Mouse (Mus musculus) forebrain, embryonic 12.5 days (tissue): ENCODE measurements around the gene Tex46. TPM values are rescaled to one million over a fixed set of nuclear protein-coding genes. Genes with fewer than 3 reads are reported as not detected.

Experiments used
- ATAC-seq: fragments of 200-750 bp; cut with Nextera tagmentation; 2 replicates; pipeline ENCODE4 v1.8.0; 2017; ENCODE audit warnings: moderate TSS enrichment; ENCODE audit not compliant: low FRiP score
- H3K27ac ChIP-seq: fragments of 300-500 bp; sonication (generic); 2 replicates; pipeline ENCODE4 v1.5.1; 2016; ENCODE audit warnings: mild to moderate bottlenecking
- H3K27me3 ChIP-seq: fragments of 300-500 bp; sonication (generic); 2 replicates; pipeline ENCODE4 v1.6.1; 2016; ENCODE audit warnings: mild to moderate bottlenecking
- H3K36me3 ChIP-seq: fragments of 300-500 bp; sonication (generic); replicated peaks from 2 replicates; pipeline ENCODE4 v1.6.1; 2016; ENCODE audit warnings: mild to moderate bottlenecking
- H3K4me1 ChIP-seq: fragments of 300-500 bp; sonication (generic); 2 replicates; pipeline ENCODE4 v1.6.1; 2016
- H3K4me2 ChIP-seq: fragments of 300-500 bp; sonication (generic); 2 replicates; pipeline ENCODE4 v1.6.1; 2016; ENCODE audit warnings: mild to moderate bottlenecking, moderate library complexity
- H3K4me3 ChIP-seq: fragments of 300-500 bp; sonication (generic); replicated peaks from 2 replicates; pipeline ENCODE4 v1.5.1; 2016; ENCODE audit warnings: mild to moderate bottlenecking
- H3K9ac ChIP-seq: fragments of 300-500 bp; sonication (generic); 2 replicates; pipeline ENCODE4 v1.6.1; 2016; ENCODE audit warnings: mild to moderate bottlenecking
- H3K9me3 ChIP-seq: fragments of 300-500 bp; sonication (generic); 2 replicates; pipeline ENCODE4 v1.6.1; 2016
- WGBS: fragments of 180-500 bp; shearing (Covaris S2); methylation state at CpG from one replicate; pipeline ENCODE4 v1.1.7; 2016; 5-methylcytosine and 5-hydroxymethylcytosine counted together
- polyA plus RNA-seq: library from polyadenylated mRNA; unstranded; fragments of >200 nt; fragmentation: Nextera tagmentation; extraction: Ambion mirVana; gene quantifications from 2 replicates; pipeline ENCODE4 v1.2.1, GENCODE M21; 2016

Gene Tex46
- polyA plus RNA-seq, 1 experiment from 2014 or later = not detected

DNA sequence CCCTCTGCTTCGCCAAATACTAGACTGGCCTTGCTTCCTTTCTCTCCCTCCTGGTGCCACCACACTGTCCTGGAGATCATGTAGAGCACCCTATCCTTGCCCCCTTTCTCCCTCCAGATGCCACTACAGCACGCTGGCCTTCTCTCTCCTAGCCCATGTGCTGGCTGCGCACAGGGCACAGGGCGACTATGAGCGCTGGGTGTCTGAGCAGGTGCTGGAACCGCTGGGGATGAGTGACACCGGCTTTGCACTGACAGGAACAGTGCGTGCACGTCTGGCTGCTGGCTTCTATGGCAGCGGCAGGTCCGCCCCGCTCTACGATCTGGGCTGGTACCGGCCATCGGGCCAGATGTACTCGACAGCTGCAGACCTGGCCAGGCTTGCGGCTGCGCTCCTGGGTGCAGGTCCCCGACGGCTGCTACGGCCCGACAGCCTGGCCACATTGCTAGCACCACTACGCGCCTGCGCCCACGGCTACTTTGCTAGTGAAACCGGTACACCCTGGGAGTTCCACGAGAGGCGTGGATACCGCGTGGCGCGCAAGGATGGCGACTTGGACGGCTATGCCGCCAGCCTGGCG is 26.8 kb downstream of the Tex46 start:
- peak; percentile 52; the same call in 1 of the 2 replicates for ATAC-seq
- H3K9ac ChIP-seq = peak overlapping the region; percentile 47
- H3K36me3 ChIP-seq = no peaks in the 10 kb centered on the region
- peaks cover 38% of the 10 kb centered on the region for H3K27me3 ChIP-seq
- 0 out of 2 replicates have a peak, but pooled peaks cover 3% of the 10 kb centered on the region for H3K9me3 ChIP-seq
- H3K4me1 ChIP-seq = peaks cover 26% of the 10 kb centered on the region
- H3K4me3 ChIP-seq = peak overlapping the region; percentile 52
- 23% methylated on average over 37 of the region's 37 CpGs for WGBS
- peak overlapping the region; percentile 78 for H3K4me2 ChIP-seq
- H3K27ac ChIP-seq = no peak overlapping the region

GRCm38 (mm10) chr4:136637563-136638229 is 27.5 kb downstream of the Tex46 start:
- peak overlapping the region; percentile 52 for H3K4me3 ChIP-seq
- peak overlapping the region; percentile 78 for H3K4me2 ChIP-seq
- H3K27me3 ChIP-seq = peaks cover 38% of the 10 kb centered on the region
- WGBS = 2% methylated on average over 72 of the region's 76 CpGs
- H3K27ac ChIP-seq = 0 out of 2 replicates have a peak overlapping the region, but pooled peaks have one; percentile 5
- 0 out of 2 replicates have a peak, but pooled peaks cover 3% of the 10 kb centered on the region for H3K9me3 ChIP-seq
- H3K36me3 ChIP-seq = no peaks in the 10 kb centered on the region
- peak overlapping the region; percentile 47 for H3K9ac ChIP-seq
- peak; percentile 55 for ATAC-seq
- peaks cover 26% of the 10 kb centered on the region for H3K4me1 ChIP-seq

DNA sequence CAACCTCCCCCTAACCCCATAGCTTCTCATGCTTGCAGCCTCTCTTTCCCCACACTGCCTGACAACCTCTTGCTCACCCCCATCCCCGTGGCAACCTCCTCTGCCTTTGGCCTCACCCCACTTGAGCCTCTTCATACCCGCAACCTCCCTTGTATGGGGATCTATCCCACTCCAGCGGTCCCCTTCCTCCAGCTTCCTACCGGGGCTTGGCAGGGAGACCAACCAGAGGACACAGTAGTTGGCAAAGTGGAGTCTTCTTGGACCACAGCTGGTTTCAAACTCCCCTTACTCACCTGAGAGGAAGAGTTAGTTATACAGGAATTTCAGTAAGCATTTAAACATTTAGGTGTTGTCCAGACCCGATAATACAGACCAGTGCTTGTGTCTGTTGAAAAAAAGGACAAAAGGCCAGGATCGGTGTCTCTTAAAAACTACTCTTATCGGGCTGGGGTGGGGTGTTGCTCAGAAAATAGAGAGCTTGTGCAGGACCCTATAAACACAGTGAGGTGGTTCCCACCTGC is 28.1 kb downstream of the Tex46 start:
- peak overlapping the region; percentile 52 for H3K4me3 ChIP-seq
- WGBS = 24% methylated on average over 7 of the region's 7 CpGs
- 0 out of 2 replicates have a peak overlapping the region, but pooled peaks have one; percentile 17 for H3K9ac ChIP-seq
- ATAC-seq = peak; percentile 42
- peaks cover 26% of the 10 kb centered on the region for H3K4me1 ChIP-seq
- no peaks in the 10 kb centered on the region for H3K36me3 ChIP-seq
- peaks cover 38% of the 10 kb centered on the region for H3K27me3 ChIP-seq
- 0 out of 2 replicates have a peak, but pooled peaks cover 3% of the 10 kb centered on the region for H3K9me3 ChIP-seq
- peak overlapping the region; percentile 78 for H3K4me2 ChIP-seq
- H3K27ac ChIP-seq = no peak overlapping the region

- no peaks in the 10 kb centered on the region for H3K36me3 ChIP-seq
- ATAC-seq = peak; percentile 48
These were observed 28.7 kb downstream of the Tex46 start for GRCm38 (mm10) chr4:136638890-136639289.

DNA sequence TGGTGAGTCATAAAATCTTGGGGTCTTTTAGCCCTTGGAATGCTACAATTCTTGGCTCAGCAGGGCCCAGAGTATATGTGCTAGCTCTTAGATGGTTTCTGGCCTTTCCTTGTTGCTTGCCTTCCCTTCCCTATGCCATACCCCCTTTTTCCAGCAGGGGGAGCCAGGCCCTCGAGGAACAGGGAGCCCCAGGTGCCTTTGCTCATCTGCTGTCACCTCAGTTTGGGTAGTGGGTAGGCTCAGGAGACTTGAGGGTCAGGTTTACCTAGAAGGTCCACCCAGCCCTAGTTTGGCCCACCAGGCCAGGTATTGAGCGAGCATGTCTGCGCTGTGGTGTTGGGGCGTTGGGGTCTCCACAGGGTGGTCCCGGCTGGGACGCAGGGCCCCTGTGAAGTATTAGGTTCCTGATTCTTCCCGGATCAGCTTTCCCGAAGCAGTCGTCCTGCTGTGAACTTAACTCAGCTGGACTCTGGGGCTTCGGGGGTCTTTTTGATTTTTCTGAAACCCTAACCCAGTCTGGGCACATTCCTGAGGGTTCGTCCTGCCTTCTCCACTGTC is 38.8 kb downstream of the Tex46 start:
- H3K4me2 ChIP-seq = no peak overlapping the region
- H3K36me3 ChIP-seq = peaks cover 5% of the 10 kb centered on the region; the same call in 1 of the 2 replicates
- ATAC-seq = peak; percentile 22; the same call in 1 of the 2 replicates
- WGBS = 13% methylated on average over 11 of the region's 11 CpGs
- peak overlapping the region; percentile 5; the same call in 1 of the 2 replicates for H3K9ac ChIP-seq
- H3K9me3 ChIP-seq = no peaks in the 10 kb centered on the region
- no peak overlapping the region for H3K4me3 ChIP-seq
- no peaks in the 10 kb centered on the region for H3K27me3 ChIP-seq
- peak overlapping the region; percentile 16; the same call in 1 of the 2 replicates for H3K27ac ChIP-seq
- H3K4me1 ChIP-seq = peaks cover 28% of the 10 kb centered on the region

More at GRCm38 (mm10) chr4:136638890-136639289, 28.7 kb downstream of the Tex46 start:
- peaks cover 38% of the 10 kb centered on the region for H3K27me3 ChIP-seq
- H3K9me3 ChIP-seq = 0 out of 2 replicates have a peak, but pooled peaks cover 2% of the 10 kb centered on the region
- H3K9ac ChIP-seq = peak overlapping the region; percentile 17; the same call in 1 of the 2 replicates
- WGBS = 2% methylated on average over 10 of the region's 10 CpGs
- peaks cover 26% of the 10 kb centered on the region for H3K4me1 ChIP-seq
- 0 out of 2 replicates have a peak overlapping the region, but pooled peaks have one; percentile 7 for H3K4me3 ChIP-seq
- H3K27ac ChIP-seq = no peak overlapping the region
- H3K4me2 ChIP-seq = peak overlapping the region; percentile 78

GRCm38 (mm10) chr4:136649480-136650196 is 39.4 kb downstream of the Tex46 start:
- 40% methylated on average over 13 of the region's 13 CpGs for WGBS
- H3K36me3 ChIP-seq = peaks cover 9% of the 10 kb centered on the region
- H3K4me2 ChIP-seq = no peak overlapping the region
- H3K9me3 ChIP-seq = no peaks in the 10 kb centered on the region
- peak overlapping the region; percentile 16; the same call in 1 of the 2 replicates for H3K27ac ChIP-seq
- H3K4me3 ChIP-seq = no peak overlapping the region
- H3K9ac ChIP-seq = peak overlapping the region; percentile 5; the same call in 1 of the 2 replicates
- no peaks in the 10 kb centered on the region for H3K27me3 ChIP-seq
- no peak for ATAC-seq
- H3K4me1 ChIP-seq = peaks cover 28% of the 10 kb centered on the region

DNA sequence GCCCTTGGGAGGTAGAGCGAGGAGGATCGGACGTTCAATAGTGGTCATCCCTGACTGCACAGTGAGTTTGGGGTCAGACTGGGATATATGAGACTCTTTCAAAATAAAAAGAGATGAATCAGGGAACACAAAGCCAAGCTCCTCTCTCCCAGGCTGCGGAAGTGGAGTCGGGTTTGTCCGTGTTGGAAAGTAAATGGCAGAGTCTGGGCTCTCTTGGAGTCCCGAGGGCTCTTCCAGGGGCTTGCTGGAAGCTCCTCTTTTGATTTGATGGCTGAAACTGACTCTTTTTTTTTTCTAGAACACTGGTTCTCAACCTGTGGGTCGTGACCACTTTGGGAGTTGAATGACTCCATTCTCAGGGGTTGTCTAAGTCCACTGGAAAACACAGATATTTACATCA is 40.0 kb downstream of the Tex46 start:
- H3K36me3 ChIP-seq = peaks cover 15% of the 10 kb centered on the region
- WGBS = 80% methylated on average over 8 of the region's 8 CpGs

DNA sequence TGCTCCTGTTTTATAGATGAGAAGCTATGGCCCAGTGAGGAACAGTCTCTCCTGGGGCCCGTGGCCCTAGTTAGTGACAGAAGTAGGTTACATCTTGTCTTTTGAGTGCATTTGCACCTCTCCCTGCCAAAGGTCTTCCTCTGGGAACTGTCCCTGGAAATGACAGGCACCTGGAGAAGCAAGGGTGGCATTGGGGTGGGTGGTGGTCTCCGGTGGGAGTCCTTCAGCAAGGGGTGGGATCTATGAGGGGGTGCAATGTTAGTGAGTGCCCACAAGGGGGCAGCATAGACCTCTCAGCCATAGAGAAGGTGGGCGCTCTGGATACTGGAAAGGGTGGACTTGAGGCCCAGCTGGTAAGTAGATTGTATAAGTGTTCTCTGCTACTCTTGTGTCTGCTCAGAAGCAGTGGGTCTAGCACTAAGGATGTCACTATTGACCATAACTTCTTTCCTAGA is 41.1 kb downstream of the Tex46 start:
- Histone ChIP-seq H3K4me3 (no peak overlapping the region), H3K9me3 (no peaks in the 10 kb centered on the region), H3K4me1 (peaks cover 28% of the 10 kb centered on the region), H3K27me3 (no peaks in the 10 kb centered on the region), H3K36me3 (peaks cover 27% of the 10 kb centered on the region), H3K27ac (peak overlapping the region; percentile 79; the same call in 1 of the 2 replicates), H3K4me2 (no peak overlapping the region), H3K9ac (no peak overlapping the region)
- 67% methylated on average over 3 of the region's 3 CpGs for WGBS
- peak; percentile 50; the same call in 1 of the 2 replicates for ATAC-seq

More for the DNA sequence above, 40.0 kb downstream of the Tex46 start:
- no peak overlapping the region for H3K9ac ChIP-seq
- no peak for ATAC-seq
- H3K4me3 ChIP-seq = no peak overlapping the region
- no peaks in the 10 kb centered on the region for H3K27me3 ChIP-seq
- H3K4me2 ChIP-seq = no peak overlapping the region
- H3K4me1 ChIP-seq = peaks cover 28% of the 10 kb centered on the region
- 0 out of 2 replicates have a peak overlapping the region, but pooled peaks have one; percentile 3 for H3K27ac ChIP-seq
- H3K9me3 ChIP-seq = no peaks in the 10 kb centered on the region

DNA sequence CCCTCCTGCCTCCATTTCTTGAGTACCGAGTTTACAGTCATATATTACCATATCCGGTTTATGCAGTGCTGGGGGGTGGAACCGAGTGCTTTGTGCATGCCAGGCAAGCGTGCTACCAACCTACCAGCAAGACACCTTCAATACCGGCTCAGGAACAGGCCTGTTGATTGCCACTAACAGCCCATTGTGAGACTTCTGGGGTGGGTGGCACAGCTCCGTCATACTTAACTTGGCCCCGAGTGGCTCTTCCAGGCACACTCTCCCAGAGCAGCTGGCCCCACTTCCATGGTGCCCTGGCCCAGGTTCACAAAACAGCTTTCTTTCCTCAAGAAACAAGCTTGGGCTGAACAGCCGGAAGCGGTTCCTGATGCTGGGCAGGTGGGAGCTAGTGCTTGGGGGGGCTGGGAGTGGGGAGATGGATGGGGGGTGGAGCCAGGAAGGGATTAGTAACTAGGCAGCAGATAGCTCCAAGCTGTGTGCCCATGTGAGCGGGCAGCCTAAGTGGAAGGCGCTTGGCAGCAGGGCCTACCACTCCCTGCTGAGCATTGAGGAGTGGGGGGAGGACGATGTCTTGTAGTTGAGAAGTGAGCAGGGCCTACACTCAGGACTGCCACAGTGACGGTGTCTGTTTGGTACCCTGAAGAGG is 41.8 kb downstream of the Tex46 start:
- Histone ChIP-seq H3K4me3 (no peak overlapping the region), H3K9ac (no peak overlapping the region), H3K36me3 (peaks cover 33% of the 10 kb centered on the region)

DNA sequence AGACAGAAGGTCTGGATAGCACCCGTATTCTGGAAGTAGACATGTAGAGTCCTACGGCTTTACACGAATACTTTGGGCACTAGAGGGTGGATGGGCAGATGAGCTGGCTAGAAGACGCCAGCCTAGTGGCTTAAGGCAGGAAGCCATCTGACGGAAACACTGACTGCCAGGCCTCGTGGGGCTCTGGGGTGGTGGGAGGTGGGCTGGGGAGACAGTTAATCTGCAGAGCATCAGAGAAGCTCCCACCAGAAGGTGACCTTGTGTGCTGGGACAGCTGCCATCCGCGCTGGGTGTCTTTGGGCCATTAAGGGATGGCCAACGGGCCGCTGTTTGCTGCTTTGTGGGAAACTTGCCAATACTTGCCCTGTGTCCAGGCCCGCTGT is 42.3 kb downstream of the Tex46 start:
- Histone ChIP-seq H3K9ac (no peak overlapping the region), H3K4me2 (no peak overlapping the region), H3K27me3 (no peaks in the 10 kb centered on the region), H3K27ac (peak overlapping the region; percentile 79), H3K36me3 (peaks cover 38% of the 10 kb centered on the region), H3K9me3 (no peaks in the 10 kb centered on the region), H3K4me3 (no peak overlapping the region), H3K4me1 (peaks cover 28% of the 10 kb centered on the region)
- ATAC-seq = peak; percentile 7; the same call in 1 of the 2 replicates
- WGBS = 79% methylated on average over 11 of the region's 11 CpGs

More for the DNA sequence above, 41.8 kb downstream of the Tex46 start:
- 59% methylated on average over 13 of the region's 13 CpGs for WGBS
- ATAC-seq = peak; percentile 40; the same call in 1 of the 2 replicates
- H3K27ac ChIP-seq = peak overlapping the region; percentile 79
- no peaks in the 10 kb centered on the region for H3K27me3 ChIP-seq
- no peak overlapping the region for H3K4me2 ChIP-seq
- no peaks in the 10 kb centered on the region for H3K9me3 ChIP-seq
- H3K4me1 ChIP-seq = peaks cover 28% of the 10 kb centered on the region

GRCm38 (mm10) chr4:136653019-136653418 is 42.8 kb downstream of the Tex46 start:
- 68% methylated on average over 6 of the region's 6 CpGs for WGBS
- ATAC-seq = no peak
- H3K9ac ChIP-seq = no peak overlapping the region
- H3K27ac ChIP-seq = peak overlapping the region; percentile 79
- no peak overlapping the region for H3K4me2 ChIP-seq
- H3K4me1 ChIP-seq = peaks cover 28% of the 10 kb centered on the region
- no peaks in the 10 kb centered on the region for H3K9me3 ChIP-seq
- no peaks in the 10 kb centered on the region for H3K27me3 ChIP-seq
- no peak overlapping the region for H3K4me3 ChIP-seq
- H3K36me3 ChIP-seq = peaks cover 43% of the 10 kb centered on the region
